Mouse (Mus musculus) NIH3T3 (cell line): ENCODE results near the gene Pgr15l.

ENCODE experiments used
- DNase-seq: peaks from one replicate; pipeline ENCODE4 v3.0.0-alpha.2; 2012; ENCODE audit warnings: low read depth

The Pgr15l gene

GRCm38 (mm10) chrX:97072369-97072768 is at the start of gene Pgr15l:
Gene Pgr15l (plus strand): TSS chrX:97072596.
- DNase-seq = no peak

DNA sequence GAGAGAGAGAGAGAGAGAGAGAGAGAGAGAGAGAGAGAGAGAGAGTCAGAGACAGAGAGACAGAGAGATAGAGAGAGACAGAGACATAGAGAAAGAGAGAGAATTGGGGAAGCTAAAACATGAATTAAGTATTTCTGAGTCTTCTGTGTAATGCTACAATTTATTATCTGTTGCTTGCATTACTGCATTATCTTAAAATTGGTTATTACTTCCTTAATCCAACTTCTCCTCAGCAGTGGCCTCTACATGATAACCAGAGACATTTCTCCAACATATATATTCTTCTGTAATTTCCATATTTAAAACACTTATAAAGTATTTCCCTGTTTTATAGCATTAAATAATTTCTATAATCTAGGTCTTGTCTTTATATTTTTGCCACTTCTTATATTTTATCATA is 44.9 kb upstream of the Pgr15l start:
- no peak for DNase-seq

DNA sequence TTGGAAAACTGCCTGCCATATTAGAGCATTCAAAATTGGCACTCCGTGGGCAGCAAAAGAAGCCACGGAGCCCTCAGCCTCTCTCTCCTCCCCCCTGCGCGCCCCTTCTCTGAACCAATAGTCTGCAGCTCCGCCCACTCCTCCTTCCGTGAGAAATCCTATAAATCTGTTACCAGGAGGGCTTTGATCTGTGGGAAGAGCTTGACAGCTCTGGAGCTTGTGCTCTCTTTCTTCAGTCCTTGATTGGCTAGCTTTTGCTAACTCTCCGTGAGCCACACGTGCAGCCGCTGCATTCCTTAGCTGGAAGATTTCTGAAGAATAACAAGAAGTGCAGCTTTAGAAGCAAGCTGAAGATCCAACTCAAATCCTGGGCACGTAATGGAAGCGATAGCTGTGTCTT is 2.6 kb upstream of the Pgr15l start:
- DNase-seq = no peak
